Mouse (Mus musculus) hindbrain, embryonic 11.5 days (tissue): ENCODE data around the gene Pgm5. TPM values are rescaled to one million over a fixed set of nuclear protein-coding genes. Genes with fewer than 3 reads are reported as not detected.

Experiments used
- ATAC-seq: fragments of 200-750 bp; cut with Nextera tagmentation; 2 replicates; pipeline ENCODE4 v1.8.0; 2017; ENCODE audit warnings: mild to moderate bottlenecking, moderate TSS enrichment, moderate library complexity; ENCODE audit not compliant: low FRiP score
- DNase-seq: peaks from one replicate; pipeline ENCODE4 v3.0.0-alpha.2; 2015; ENCODE audit warnings: low spot score
- H3K27ac ChIP-seq: fragments of 300-500 bp; sonication (generic); 2 replicates; pipeline ENCODE4 v1.5.1; 2014; ENCODE audit warnings: mild to moderate bottlenecking, low read depth, low read length
- H3K27me3 ChIP-seq: fragments of 300-500 bp; sonication (generic); 2 replicates; pipeline ENCODE4 v1.6.1; 2014; ENCODE audit warnings: mild to moderate bottlenecking, low read length, moderate library complexity, mixed read lengths; ENCODE audit not compliant: control insufficient read depth, insufficient read depth
- H3K36me3 ChIP-seq: fragments of 300-500 bp; sonication (generic); 2 replicates; pipeline ENCODE4 v1.6.1; 2014; ENCODE audit warnings: mild to moderate bottlenecking, low read length, moderate library complexity, mixed read lengths; ENCODE audit not compliant: control insufficient read depth, insufficient read depth
- H3K4me1 ChIP-seq: fragments of 300-500 bp; sonication (generic); replicated peaks from 2 replicates; pipeline ENCODE4 v1.6.1; 2014; ENCODE audit warnings: low read length, mixed read lengths; ENCODE audit not compliant: control insufficient read depth, insufficient read depth
- H3K4me2 ChIP-seq: fragments of 300-500 bp; sonication (generic); replicated peaks from 2 replicates; pipeline ENCODE4 v1.6.1; 2014; ENCODE audit warnings: mild to moderate bottlenecking, low read depth, low read length
- H3K4me3 ChIP-seq: fragments of 300-500 bp; sonication (generic); 2 replicates; pipeline ENCODE4 v1.5.1; 2014; ENCODE audit warnings: low read depth, low read length
- H3K9ac ChIP-seq: fragments of 300-500 bp; sonication (generic); 2 replicates; pipeline ENCODE4 v1.6.1; 2014; ENCODE audit warnings: low read depth, low read length
- H3K9me3 ChIP-seq: fragments of 300-500 bp; sonication (generic); 2 replicates; pipeline ENCODE4 v1.6.1; 2016; ENCODE audit warnings: low read length; ENCODE audit not compliant: control insufficient read depth
- WGBS: fragments of 180-500 bp; shearing (Covaris S2); extraction: QIAGEN DNeasy Blood & Tissue Kit; methylation state at CpG from one replicate; pipeline ENCODE4 v1.1.7; 2014; 5-methylcytosine and 5-hydroxymethylcytosine counted together
- polyA plus RNA-seq: library from polyadenylated mRNA; unstranded; fragments of >200 nt; fragmentation: Nextera tagmentation; extraction: Ambion mirVana; gene quantifications from 2 replicates; pipeline ENCODE4 v1.2.1, GENCODE M21; 2014

The Pgm5 gene
- polyA plus RNA-seq, 1 experiment from 2014 or later: 1.2 TPM

DNA sequence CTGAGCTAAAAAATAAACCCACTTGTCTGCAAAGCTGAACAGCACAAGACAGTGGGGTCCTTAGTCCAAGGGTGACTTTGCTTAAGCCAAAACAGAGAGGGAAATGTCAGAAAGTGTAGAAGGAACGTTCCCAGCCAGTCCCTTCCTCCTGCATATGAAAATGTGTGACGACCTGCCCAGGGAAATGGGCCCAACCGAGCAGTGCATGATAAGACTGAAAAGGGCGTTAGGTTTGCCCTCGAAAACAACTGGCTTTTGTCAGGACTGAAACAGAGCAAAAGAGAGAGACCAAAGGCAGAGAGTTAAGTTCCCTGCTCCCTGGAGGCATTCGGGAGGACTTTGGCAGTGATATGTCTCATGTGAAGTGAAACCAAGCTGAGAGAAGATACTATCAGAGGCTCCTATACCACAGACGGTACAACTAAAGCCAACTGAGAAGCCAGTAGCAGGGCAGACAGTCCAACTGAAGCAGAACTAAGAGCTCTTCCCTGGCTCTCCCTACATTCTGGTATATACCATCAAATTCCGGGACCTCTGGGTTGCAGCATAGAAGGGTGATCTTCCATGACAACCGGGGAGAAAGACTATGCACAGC is 68.0 kb downstream of the Pgm5 start:
- H3K36me3 ChIP-seq: no peaks in the 10 kb centered on the region
- no peaks in the 10 kb centered on the region for H3K27me3 ChIP-seq
- DNase-seq (no peak), ATAC-seq (no peak)
- H3K4me2 ChIP-seq: no peak overlapping the region
- H3K4me3 ChIP-seq: no peak overlapping the region
- WGBS: 76% methylated on average over 9 of the region's 9 CpGs
- no peaks in the 10 kb centered on the region for H3K4me1 ChIP-seq
- H3K9ac ChIP-seq: no peak overlapping the region
- H3K27ac ChIP-seq: no peak overlapping the region
- H3K9me3 ChIP-seq: no peaks in the 10 kb centered on the region

DNA sequence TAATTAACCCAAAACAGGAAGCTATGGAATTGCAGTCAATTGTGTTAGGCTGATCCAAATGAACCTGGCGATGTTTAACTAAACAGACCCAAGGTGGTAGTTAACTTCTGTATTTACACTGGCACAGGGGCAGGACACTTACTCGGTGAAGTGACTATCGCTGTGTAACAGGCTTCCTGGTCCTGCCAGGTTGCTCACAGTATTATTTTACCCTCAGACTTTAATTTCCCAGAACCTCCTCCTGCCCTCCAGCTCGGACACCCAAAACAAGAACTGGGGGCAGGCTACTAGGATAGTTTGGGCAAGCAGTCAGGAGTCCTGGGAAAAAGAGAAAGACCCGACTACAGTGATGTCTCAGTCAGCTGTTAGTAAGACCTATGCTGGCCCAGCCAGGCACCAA is 68.8 kb downstream of the Pgm5 start:
- ATAC-seq: no peak
- H3K27me3 ChIP-seq: no peaks in the 10 kb centered on the region

DNA sequence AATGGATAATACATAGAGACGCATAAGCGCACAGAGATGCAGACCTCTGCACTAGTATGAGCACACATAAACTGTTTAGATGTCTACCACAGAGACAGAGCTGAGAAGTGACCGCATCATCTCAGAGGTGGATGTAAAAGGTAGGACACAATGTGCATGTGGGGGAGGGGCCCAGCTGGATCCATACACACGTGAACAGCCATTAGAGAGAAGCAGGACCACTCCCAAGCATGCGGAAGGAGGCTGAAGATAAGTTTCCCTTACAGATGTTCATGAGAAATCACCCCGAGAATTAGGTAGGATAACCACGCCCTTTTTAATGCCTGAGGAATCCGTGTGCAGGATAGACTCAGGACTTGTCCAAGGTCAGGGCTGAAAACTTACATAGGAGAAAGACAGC is 75.8 kb downstream of the Pgm5 start:
- Histone ChIP-seq H3K4me3 (no peak overlapping the region), H3K27me3 (no peaks in the 10 kb centered on the region), H3K9ac (no peak overlapping the region), H3K4me2 (no peak overlapping the region), H3K9me3 (no peaks in the 10 kb centered on the region), H3K27ac (no peak overlapping the region), H3K36me3 (no peaks in the 10 kb centered on the region), H3K4me1 (no peaks in the 10 kb centered on the region)
- ATAC-seq: no peak
- no peak for DNase-seq
- WGBS: 85% methylated on average over 8 of the region's 8 CpGs

More for the DNA sequence above, 68.8 kb downstream of the Pgm5 start:
- WGBS: 89% methylated on average over 5 of the region's 5 CpGs
- Histone ChIP-seq H3K9me3 (no peaks in the 10 kb centered on the region), H3K4me1 (no peaks in the 10 kb centered on the region), H3K36me3 (no peaks in the 10 kb centered on the region), H3K4me2 (no peak overlapping the region), H3K4me3 (no peak overlapping the region), H3K9ac (no peak overlapping the region), H3K27ac (no peak overlapping the region)
- DNase-seq: no peak

DNA sequence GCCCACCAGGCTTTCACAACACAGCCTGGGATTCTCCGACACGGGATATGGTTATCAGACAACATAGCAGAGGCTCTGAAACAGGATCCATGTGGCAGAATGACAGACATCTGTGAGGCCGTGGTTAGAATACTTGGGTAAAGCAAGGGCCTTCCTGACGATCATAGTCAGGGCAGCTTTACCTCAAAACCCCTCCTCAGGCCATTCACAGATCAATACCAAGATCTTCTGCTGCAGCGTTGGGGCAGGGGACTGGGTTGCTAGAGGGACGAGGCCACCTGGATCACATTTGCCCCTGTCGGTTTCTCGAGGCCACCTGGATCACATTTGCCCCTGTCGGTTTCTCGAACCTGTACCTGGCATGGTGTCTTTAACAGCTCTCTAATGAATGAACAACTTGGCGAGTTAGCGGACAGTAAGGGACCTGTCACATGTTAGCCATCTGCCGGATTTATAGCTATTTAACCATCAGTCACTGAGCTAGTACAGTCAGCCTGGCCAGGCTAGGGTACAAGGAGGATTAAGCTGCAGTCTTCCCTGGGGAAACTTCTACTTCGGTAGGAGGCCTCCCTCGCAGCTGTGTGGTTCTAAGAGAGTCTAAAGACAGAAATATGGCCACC is 76.5 kb downstream of the Pgm5 start:
- no peak overlapping the region for H3K27ac ChIP-seq
- ATAC-seq (no peak), DNase-seq (no peak)
- H3K9me3 ChIP-seq: no peaks in the 10 kb centered on the region
- 70% methylated on average over 15 of the region's 15 CpGs for WGBS
- H3K4me1 ChIP-seq: no peaks in the 10 kb centered on the region
- H3K36me3 ChIP-seq: no peaks in the 10 kb centered on the region
- no peaks in the 10 kb centered on the region for H3K27me3 ChIP-seq
- no peak overlapping the region for H3K4me2 ChIP-seq
- H3K4me3 ChIP-seq: no peak overlapping the region
- no peak overlapping the region for H3K9ac ChIP-seq

DNA sequence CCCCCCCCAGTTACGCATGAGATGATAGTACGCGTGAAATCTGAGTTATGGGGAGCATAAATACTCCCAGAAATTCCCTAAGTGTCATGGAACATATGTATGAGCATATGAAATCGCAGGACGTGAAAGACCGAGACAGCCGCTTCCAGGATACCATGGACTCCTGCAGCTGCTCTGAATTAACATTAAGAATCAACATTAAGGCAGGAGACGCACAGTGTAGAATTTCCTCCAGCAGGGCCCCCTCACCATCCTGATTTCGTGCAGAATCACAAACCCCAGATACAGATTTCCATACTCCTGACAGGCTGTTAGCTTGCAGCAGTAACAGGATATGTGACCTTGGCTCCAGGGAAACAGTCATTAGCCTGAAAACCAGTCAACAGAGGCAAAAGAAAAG is 77.9 kb downstream of the Pgm5 start:
- H3K4me3 ChIP-seq: no peak overlapping the region
- no peaks in the 10 kb centered on the region for H3K27me3 ChIP-seq
- no peak overlapping the region for H3K9ac ChIP-seq
- H3K9me3 ChIP-seq: no peaks in the 10 kb centered on the region
- 55% methylated on average over 9 of the region's 9 CpGs for WGBS
- no peaks in the 10 kb centered on the region for H3K4me1 ChIP-seq
- H3K27ac ChIP-seq: no peak overlapping the region
- no peak for ATAC-seq
- H3K36me3 ChIP-seq: no peaks in the 10 kb centered on the region
- no peak overlapping the region for H3K4me2 ChIP-seq
- DNase-seq: no peak

DNA sequence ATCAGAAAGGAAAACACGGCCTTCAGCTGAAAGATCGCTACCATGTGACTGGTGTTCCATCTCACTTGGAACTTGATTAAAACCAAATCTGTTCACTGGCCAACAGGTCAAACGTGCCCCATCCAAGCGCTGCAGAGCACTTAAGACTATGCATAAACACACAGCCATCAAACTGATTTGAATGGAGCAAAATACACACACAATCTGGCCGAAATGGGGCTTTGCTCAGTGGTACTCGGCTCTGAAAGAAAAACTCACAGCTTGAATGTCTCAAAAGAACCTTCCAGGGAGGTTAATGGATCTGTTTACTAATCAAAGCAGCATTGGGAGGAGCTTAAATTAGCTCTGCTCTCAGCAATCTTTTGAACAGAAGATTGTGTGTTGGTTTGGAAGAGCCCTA is 81.7 kb downstream of the Pgm5 start:
- DNase-seq (no peak), ATAC-seq (no peak)
- Histone ChIP-seq H3K9ac (no peak overlapping the region), H3K9me3 (no peaks in the 10 kb centered on the region), H3K27me3 (no peaks in the 10 kb centered on the region), H3K4me2 (no peak overlapping the region), H3K36me3 (no peaks in the 10 kb centered on the region), H3K4me3 (no peak overlapping the region), H3K27ac (no peak overlapping the region), H3K4me1 (no peaks in the 10 kb centered on the region)
- 48% methylated on average over 6 of the region's 6 CpGs for WGBS

DNA sequence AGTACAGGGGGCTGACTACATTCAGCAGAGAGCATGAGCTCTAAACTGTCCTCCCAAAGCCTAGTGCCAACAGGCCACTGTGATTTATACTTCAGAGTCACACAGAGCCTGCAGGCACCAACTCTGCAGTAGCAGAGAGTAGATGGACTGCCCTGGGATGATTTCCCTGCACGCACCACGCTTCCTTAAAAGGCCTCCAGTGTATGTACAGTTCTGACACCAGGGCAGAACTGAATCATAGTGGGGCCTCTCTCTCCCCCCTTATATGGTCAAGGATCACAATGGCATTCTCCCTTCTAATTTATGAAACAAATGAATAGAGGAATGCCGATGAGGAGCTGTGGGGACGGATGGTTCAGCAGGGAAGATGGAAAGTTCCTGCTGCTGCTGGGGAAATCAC is 91.3 kb downstream of the Pgm5 start:
- DNase-seq: no peak
- ATAC-seq: no peak
- H3K9ac ChIP-seq: no peak overlapping the region
- no peak overlapping the region for H3K4me2 ChIP-seq
- no peak overlapping the region for H3K4me3 ChIP-seq
- 82% methylated on average over 4 of the region's 4 CpGs for WGBS
- H3K36me3 ChIP-seq: no peaks in the 10 kb centered on the region
- H3K27ac ChIP-seq: no peak overlapping the region
- no peaks in the 10 kb centered on the region for H3K4me1 ChIP-seq
- H3K27me3 ChIP-seq: no peaks in the 10 kb centered on the region
- no peaks in the 10 kb centered on the region for H3K9me3 ChIP-seq

DNA sequence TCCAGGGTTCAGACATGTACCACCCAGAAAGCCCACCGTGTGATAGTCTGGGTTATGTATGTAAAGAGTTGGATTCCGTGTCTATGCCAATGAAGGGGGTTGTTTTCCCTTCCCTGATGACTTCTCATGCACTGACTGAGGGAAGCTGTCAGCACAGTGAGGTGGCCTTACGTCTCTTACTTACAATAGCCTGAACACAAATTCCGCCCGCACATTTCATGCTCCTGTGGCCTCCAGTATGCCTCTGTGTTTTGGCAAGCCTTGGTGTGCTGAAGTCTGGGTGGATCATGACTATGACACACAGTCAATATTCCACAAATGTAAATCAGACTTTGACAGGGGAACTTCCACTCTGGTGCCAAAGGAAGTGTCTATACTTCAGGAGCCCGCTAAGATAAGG is 94.3 kb downstream of the Pgm5 start:
- no peak overlapping the region for H3K4me2 ChIP-seq
- H3K36me3 ChIP-seq: no peaks in the 10 kb centered on the region
- no peak overlapping the region for H3K9ac ChIP-seq
- ATAC-seq: no peak
- H3K4me3 ChIP-seq: no peak overlapping the region
- no peak for DNase-seq
- no peak overlapping the region for H3K27ac ChIP-seq
- no peaks in the 10 kb centered on the region for H3K4me1 ChIP-seq
- no peaks in the 10 kb centered on the region for H3K9me3 ChIP-seq
- WGBS: 83% methylated on average over 6 of the region's 6 CpGs
- H3K27me3 ChIP-seq: no peaks in the 10 kb centered on the region

DNA sequence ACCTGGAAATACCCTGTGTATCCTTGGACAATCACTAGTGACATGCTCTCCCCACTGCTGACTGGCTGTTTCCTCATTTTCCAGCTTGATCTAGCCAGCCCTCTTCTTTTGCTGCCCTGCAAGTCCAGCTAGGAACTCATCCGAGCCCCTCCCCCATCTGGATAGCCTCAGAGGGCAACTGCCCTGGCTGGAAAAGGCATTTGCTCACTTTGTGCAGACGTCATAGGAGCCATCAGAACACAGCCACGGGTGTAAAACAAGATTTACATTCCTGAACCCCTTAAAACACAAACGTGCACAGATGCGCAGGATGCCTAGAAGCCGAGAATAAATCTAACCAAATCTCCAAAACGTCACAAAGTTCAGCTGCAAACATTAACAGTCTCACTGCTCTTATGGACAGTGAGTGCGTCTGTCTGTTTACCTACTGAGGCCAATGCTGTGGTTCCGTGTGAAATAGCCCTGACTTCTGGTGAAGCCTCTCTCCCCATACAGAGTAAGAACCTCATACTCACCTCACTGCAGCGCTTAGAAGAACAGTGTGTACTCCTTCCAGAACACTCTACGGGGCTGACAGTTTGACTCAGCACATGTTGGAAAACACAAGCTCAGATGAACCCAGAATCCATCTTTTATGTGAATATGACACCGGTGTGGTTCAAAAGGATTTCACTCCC is 99.0 kb downstream of the Pgm5 start:
- no peak for ATAC-seq
- no peak overlapping the region for H3K27ac ChIP-seq
- H3K4me1 ChIP-seq: no peaks in the 10 kb centered on the region
- no peak overlapping the region for H3K4me3 ChIP-seq
- no peak for DNase-seq
- no peak overlapping the region for H3K4me2 ChIP-seq
- no peaks in the 10 kb centered on the region for H3K27me3 ChIP-seq
- no peak overlapping the region for H3K9ac ChIP-seq
- 74% methylated on average over 12 of the region's 12 CpGs for WGBS
- H3K36me3 ChIP-seq: no peaks in the 10 kb centered on the region
- no peaks in the 10 kb centered on the region for H3K9me3 ChIP-seq
